Mouse (Mus musculus) megakaryocyte, embryonic 14.5 days (primary cell): Measurements from ENCODE around the gene Stk39.

Experiments
- FLI1 ChIP-seq: IDR thresholded peaks from 2 replicates; pipeline ENCODE4 v1.6.1; 2012; ENCODE audit warnings: low read length, inconsistent platforms, mixed read lengths
- GATA1 ChIP-seq: IDR thresholded peaks from 3 replicates; pipeline ENCODE4 v1.6.1; 2012; ENCODE audit warnings: mixed read lengths, low read length, inconsistent platforms, borderline replicate concordance

DNA sequence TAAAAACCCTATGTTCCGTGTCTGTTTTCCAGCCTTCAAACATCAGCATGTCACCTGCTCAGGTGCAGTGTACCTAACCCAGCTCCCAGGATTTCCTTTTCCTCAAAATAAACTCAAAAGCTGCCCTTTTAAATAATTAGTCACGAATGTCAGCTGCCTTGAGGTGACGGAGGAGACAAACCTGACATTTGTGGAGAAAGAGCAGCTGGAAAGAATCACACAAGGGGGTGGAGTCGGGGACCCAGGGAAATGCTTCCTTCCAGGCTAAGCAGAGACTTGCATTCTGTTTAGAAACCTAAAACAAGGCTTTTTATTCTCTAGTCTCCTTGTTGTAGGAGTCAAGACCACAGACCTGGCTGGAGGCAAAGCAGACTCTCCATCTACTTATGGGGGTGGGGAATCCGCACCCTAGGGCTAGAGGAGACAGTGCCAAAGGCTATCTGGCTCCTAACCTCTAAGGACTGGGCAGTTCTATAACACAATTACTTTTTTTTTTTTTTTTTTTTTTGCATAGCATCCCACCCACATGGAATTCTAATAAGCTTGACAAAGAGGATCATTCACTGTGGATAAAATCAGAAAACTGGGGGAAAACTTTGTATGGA is 29.9 kb downstream of the Stk39 start:
- TF ChIP-seq GATA1, result no peak
- TF ChIP-seq FLI1, result no peak
